Mouse (Mus musculus) monocyte, adult 2 months (primary cell): ENCODE measurements around the gene Dhx30.
"Not testable (repeated sequence)": the region's sequence is repeated elsewhere in the genome, so short reads cannot be mapped to it uniquely, and the experiment has no call there.

Source experiments
- DNase-seq, 2 experiments: peaks; one replicate each; pipeline ENCODE4 v3.0.0; 2022; ENCODE audit warnings: low spot score in 2 of 2, low read depth in 1 of 2

Gene Dhx30

GRCm38 (mm10) chr9:110117779-110118139, at the start of gene Dhx30:
Gene Dhx30, minus strand, starts transcription at chr9:110117830.
- no peak for DNase-seq

GRCm38 (mm10) chr9:110163071-110163470, 45.4 kb upstream of the Dhx30 start:
- DNase-seq = no peak

DNA sequence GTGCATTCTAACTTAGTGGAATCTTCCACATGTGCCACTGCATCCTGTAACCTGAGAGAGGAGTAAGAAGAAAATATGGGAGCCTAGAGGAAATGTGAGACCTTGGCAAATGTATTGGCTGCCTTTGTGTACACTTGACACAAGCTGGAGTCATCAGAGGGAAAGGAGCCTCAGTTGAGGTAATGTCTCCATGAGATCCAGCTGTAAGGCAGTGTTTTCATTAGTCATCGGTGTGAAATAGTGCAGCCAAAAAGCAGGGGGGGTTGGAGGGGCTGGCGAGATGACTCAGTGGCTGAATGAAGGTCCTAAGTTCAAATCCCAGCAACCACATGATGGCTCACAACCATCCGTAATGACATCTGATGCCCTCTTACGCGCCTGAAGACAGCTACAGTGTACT, 44.8 kb upstream of the Dhx30 start:
- DNase-seq = no peak

GRCm38 (mm10) chr9:110160486-110160885, 42.9 kb upstream of the Dhx30 start:
- DNase-seq = not testable (repeated sequence)

DNA sequence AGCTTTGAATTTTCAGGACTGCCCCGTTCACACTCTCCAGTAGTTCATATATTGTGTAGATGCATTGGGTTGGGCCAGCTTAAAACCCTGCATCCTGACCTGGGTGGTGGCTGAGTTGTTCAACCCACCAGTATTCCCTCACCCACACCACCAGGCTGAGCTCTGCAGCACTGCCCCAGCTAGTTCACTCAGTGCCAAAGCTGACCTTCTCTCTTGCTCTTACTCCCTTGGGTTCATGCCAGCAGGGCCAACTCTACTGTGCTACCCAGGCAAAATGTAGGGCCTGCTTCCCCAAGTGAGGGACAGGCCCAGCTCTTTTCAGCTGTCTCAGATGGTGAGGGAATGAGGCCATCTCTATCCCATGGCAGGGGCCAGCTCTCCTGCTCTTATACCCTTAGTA, 41.4 kb upstream of the Dhx30 start:
- no peak for DNase-seq

DNA sequence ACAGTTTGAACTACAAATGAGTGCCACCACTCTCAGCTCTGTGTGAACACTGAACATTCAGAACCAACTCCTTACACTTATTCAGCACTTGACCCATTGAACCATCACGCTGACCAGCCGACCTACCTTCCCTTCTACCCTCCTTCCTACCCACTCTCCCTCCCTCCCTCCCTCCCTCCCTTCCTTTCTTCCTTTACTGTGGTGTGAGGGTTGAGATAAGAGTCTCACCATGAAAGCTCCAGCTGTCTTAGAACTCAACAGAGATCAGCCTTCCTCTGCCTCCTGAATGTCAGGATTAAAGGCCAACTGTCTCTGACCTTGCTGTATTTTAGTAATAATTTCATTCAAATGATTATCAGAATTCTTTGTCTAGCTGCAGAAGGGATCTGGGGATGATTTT, 31.0 kb upstream of the Dhx30 start:
- no peak for DNase-seq

GRCm38 (mm10) chr9:110142097-110142496, 24.5 kb upstream of the Dhx30 start:
- DNase-seq = no peak

- no peak for DNase-seq
These were observed 21.5 kb upstream of the Dhx30 start for GRCm38 (mm10) chr9:110139119-110139518.

DNA sequence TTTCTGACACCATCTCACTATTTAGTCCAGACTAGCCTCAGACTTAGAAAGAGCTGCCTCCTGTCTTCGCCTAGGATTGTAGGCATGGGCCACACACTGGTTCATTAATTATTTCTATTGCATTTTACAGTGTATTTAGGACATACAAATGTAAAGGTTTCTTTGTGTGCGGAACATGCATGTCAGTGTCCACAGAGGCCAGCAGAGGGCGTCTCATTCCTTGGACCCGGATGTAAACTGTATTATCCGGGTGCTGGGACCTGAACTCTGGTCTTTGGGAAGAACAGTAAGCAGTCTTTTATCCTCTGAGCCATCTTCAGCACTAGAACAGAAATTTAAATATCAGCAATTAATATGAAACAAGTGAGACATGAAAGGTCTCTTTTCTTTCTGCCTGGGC, 16.5 kb upstream of the Dhx30 start:
- no peak for DNase-seq

DNA sequence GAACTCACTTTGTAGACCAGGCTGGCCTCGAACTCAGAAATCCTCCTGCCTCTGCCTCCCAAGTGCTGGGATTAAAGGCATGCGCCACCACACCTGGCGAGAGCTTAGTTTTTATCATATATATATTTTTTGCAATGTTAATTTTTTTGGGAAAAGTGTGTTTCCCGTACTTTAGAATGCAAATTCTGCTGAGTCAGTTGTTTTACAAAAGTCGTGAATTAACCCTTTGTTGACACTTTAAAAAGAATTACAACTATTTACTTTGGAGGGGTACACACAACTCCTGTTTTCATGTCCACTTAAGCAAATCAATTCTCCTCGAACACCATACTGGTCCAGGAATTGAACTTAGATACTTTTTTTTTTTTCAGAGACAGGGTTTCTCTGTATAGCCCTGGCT, 15.3 kb upstream of the Dhx30 start:
- no peak for DNase-seq

DNA sequence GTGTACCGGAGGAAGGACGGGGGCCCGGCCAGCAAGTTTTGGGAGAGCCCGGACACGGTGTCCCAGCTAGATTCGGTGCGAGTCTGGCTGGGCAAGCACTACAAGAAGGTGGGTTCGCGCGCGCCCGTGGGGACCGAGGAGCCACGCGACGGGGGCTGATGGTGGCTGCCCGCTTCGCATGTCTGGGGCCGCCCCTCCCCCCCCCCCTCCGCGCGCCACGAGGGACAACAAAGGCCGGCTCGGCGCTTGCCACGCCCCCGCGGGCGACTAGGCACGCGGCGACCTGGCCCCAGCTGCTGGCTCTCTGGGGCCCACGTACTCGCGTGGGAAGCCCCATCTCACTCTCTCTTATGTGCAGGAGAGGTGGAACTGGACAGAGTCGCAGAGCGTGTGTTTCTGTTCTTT, 14.6 kb upstream of the Dhx30 start:
- peak in 1 of 2 experiments; percentile 2 for DNase-seq

GRCm38 (mm10) chr9:110131525-110132197, 14.0 kb upstream of the Dhx30 start:
- DNase-seq = peak; percentile 96 to 98

DNA sequence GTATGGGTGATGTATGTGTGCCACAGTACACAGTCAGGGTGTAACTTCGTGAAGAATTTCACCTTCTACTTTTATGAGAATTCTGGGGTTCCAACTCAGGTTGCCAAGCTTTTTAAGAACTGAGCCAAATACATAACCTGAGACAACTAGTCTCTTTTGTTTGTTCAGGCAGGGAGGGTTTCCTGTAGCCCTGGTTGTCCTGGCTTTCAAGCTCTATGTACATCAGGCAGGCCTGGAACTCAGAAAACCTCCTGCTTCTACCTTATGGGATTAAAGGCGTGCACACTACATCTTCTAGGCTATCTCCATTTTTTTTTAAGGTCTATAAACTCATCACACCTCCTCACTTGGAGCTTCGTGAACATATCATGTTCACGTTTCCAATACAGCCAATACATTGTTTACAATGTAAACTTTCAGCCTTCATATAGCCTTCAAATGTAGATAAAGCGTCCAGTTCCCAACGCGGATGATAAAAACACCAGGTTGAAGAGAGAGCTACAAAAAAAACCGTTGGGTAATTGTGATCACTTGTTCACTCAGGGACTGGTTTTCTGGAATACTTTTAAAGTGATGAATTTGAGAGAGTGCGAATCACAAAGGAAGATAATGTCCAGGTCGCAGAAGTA, 13.4 kb upstream of the Dhx30 start:
- DNase-seq = no peak

GRCm38 (mm10) chr9:110124008-110124540, 6.4 kb upstream of the Dhx30 start:
- DNase-seq = not testable (repeated sequence)

DNA sequence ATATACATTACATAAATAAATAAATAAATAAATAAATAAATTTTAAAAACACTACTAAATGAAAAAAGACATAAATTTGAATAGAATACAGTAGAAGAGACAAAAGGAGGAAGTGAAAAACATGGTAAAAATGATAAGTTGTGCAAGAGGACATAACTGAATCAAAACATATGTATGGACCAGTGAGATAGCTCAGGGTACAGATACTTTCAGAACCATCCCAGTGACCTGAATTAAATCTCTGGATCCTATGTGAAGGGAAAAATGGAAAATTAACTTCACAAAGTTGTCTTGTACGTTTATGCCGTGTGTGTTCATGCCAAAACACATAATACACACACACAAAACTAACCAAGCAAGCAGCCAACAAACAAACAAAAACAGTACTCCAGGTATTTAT, 5.7 kb upstream of the Dhx30 start:
- DNase-seq = no peak

DNA sequence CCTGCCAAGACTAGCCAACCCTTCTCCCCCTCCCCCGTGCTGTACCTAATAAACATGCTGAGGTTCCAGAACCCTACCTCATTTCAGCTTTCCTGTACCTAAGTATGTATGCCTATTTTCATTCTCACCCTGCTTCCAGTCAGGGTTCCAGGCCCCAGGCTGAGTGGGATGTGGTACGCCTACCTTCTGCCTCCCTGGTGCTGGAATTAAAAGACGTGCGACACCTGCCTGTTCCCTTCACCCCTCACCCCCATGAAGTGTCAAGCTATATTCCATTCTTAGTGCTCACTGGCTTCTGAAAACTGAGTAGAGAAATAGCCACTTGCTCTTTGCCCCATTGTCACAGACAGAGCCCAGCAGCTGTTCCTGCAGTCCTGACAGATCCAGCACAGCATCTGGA, 3.8 kb upstream of the Dhx30 start:
- DNase-seq = no peak

DNA sequence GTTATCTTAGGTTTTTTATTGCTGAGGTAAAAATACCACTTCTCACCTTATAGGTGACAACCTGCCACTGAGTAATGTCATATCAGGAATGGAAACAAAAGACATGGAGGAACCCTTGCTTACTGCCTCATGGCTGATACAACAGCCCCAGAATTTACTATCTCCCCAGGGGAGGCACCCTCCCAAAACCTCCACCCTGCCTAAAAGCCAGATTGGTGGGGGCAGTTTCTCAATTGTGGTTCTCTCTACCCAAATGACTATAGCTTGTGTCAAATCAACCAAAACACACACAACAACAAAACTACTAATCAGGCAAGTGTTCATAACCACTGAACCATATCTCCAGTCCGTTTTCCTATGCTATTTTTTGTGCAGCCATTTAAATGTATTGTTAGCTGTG, 619 bp upstream of the Dhx30 start:
- DNase-seq = no peak

DNA sequence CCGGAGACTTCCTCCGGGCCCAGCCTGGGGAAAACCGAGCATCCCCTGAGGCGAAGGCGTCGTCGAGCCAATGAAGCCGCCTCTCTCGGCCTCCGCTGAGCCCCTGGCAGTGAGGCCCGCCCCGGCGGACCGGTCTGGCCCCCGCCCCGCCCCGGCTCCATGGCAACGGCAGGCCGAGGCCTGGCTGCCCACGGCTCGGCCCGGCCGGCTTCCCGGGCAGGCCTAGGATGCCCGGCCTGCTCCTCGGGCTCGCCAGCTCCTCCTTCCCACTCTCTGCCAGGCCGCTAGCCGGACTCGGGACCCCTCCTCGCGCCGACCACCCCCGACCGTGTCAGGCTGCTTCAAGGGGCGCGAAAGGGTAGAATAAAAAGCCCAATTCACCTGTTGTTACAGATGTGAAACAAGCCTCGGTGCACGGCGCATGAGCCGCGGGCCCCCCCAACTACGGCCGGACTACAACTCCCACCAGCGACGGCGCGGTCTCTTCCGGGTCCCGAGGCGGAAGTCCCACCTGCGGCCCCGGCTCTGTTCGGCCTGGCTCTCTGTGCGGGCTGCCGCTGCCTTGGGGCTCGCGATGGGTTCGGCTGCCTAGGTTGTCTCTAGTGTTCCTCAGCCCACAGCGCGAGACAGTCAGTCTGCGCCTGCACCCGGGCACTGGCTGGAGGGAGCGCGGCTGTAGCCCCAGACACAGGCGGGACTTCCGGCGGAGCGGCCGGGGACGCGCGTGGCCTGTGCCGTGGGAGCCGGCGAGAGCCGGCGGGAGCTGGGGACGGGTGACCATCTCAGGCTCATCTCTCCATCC, 452 bp downstream of the Dhx30 start, which contains the start of gene Smarcc1:
Gene Smarcc1 (plus strand): TSS at position 732 of the 802 bp plus-strand sequence.
- peak; percentile 29 to 69 for DNase-seq

- no peak for DNase-seq
These were observed 1.2 kb downstream of the Dhx30 start for GRCm38 (mm10) chr9:110116353-110116976.

DNA sequence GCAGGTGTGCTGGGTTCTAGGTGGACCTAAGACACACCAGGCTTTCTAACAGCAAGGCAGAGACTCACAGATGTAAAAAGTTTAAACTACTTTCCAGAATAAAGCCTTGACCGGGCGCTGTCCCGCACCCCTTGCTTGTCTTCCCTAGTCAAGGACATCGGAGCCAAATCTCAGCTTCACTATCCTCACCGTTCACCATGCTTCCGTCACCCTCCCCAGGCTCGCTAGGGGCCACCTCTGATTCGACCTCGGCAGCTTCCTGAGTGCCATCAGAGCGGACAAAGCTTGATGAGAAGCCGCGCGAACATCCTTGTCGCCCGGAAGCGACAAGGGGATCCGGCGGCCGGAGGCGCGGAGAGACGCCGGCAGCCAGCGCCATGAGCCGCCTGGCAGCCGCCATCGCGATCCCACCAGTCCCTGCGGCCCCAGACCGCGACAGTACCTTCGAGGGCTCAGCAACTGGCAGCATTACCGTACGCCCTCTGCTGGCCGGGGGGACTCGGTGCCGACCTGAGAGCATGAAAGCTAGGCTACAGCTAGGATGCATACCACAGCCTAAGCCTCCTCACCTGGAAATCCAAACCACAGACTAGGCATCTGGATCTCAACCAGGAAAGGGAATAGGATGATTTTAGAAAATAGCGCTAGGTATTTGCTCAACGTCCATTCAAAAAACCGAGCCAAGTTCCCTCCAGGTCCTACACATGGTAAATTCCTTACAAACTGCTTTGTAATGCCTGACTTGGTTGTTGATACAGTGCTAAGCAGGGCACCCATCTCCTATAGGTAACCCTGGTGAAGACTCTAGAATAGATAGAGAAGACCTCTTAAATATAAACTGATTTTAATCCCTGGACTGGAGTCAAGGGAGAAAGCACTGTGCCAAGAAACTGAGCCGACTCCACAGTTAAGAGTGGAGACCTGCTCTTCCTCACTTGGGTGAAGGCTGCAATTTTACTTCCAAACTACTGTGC, 16.7 kb downstream of the Dhx30 start:
- peak; percentile 74 to 78 for DNase-seq
